Comparison of ENCODE assay signal across 27 mouse cellular contexts in genomic region chr3:53987316-53987715, GRCm38 (mm10).
"Had no signal": no experiment of that assay in that cellular context is flagged by ENCODE, and none has a peak within 500 bp of the region (broad histone marks: within the 10 kb centered on the region; RNA-seq: fewer than 3 reads in every experiment).

No protein-coding gene starts in this region.

- H3K4me2 ChIP-seq: heart, embryonic 12.5 days; hindbrain, embryonic 13.5 days; hindbrain, embryonic 15.5 days; kidney, embryonic 15.5 days; limb, embryonic 12.5 days; liver, embryonic 11.5 days; liver, embryonic 13.5 days; liver, embryonic 15.5 days had no signal

- H3K4me3 ChIP-seq: gastrocnemius, adult 2 months; heart, embryonic 10.5 days; heart, embryonic 12.5 days; hindbrain, embryonic 10.5 days; hindbrain, embryonic 13.5 days; hindbrain, embryonic 15.5 days; kidney, embryonic 15.5 days; limb, embryonic 10.5 days; limb, embryonic 12.5 days; liver, embryonic 13.5 days; liver, embryonic 15.5 days had no signal

- H3K27me3 ChIP-seq: heart, embryonic 12.5 days; hindbrain, embryonic 13.5 days; hindbrain, embryonic 15.5 days; kidney, embryonic 15.5 days; limb, embryonic 12.5 days; liver, embryonic 13.5 days; liver, embryonic 15.5 days had no signal

- DNase-seq: gastrocnemius, adult 2 months; gastrocnemius, postnatal 10 days; gastrocnemius, postnatal 25 days; heart, adult 18-20 months; heart, postnatal 10 days; heart, postnatal 4 days; kidney, adult 18-20 months; kidney, adult 9 months; kidney, postnatal 14 days; kidney, postnatal 36 days; layer of hippocampus, adult 9-11 months; layer of hippocampus, postnatal 36 days; liver; liver, embryonic 13.5 days had no signal

- H3K27ac ChIP-seq: gastrocnemius, adult 2 months; heart, embryonic 10.5 days; hindbrain, embryonic 10.5 days; hindbrain, embryonic 13.5 days; hindbrain, embryonic 15.5 days; hindbrain, postnatal 0 days; kidney, embryonic 15.5 days; kidney, postnatal 0 days; limb, embryonic 10.5 days; limb, embryonic 12.5 days; liver, embryonic 13.5 days; liver, embryonic 15.5 days had no signal

- H3K36me3 ChIP-seq: heart, embryonic 10.5 days; heart, embryonic 12.5 days; hindbrain, embryonic 10.5 days; hindbrain, embryonic 13.5 days; hindbrain, embryonic 15.5 days; kidney, embryonic 15.5 days; limb, embryonic 10.5 days; limb, embryonic 12.5 days; liver, embryonic 13.5 days; liver, embryonic 15.5 days had no signal

- H3K9ac ChIP-seq: heart, embryonic 12.5 days; hindbrain, embryonic 13.5 days; hindbrain, embryonic 15.5 days; kidney, embryonic 15.5 days; limb, embryonic 12.5 days; liver, embryonic 13.5 days; liver, embryonic 15.5 days had no signal

- H3K4me1 ChIP-seq: heart, embryonic 10.5 days; heart, embryonic 12.5 days; hindbrain, embryonic 10.5 days; hindbrain, embryonic 13.5 days; hindbrain, embryonic 15.5 days; limb, embryonic 10.5 days; limb, embryonic 12.5 days; liver, embryonic 13.5 days; liver, embryonic 15.5 days had no signal

- H3K9me3 ChIP-seq: heart, embryonic 10.5 days; heart, embryonic 12.5 days; hindbrain, embryonic 10.5 days; hindbrain, embryonic 13.5 days; hindbrain, embryonic 15.5 days; kidney, embryonic 15.5 days; limb, embryonic 10.5 days; limb, embryonic 12.5 days; liver, embryonic 13.5 days; liver, embryonic 15.5 days had no signal

- ATAC-seq: hindbrain, postnatal 0 days; intestine, postnatal 0 days had no signal
